Mouse (Mus musculus) forelimb bud, embryonic 11.5 days (tissue): Measurements from ENCODE around the gene Tecpr2.
"Not testable (repeated sequence)": the region's sequence is repeated elsewhere in the genome, so short reads cannot be mapped to it uniquely, and the experiment has no call there.

ENCODE experiments used
- DNase-seq: peaks from one replicate; pipeline ENCODE4 v3.0.0-alpha.2; 2012; ENCODE audit warnings: low read depth, low spot score

The Tecpr2 gene

DNA sequence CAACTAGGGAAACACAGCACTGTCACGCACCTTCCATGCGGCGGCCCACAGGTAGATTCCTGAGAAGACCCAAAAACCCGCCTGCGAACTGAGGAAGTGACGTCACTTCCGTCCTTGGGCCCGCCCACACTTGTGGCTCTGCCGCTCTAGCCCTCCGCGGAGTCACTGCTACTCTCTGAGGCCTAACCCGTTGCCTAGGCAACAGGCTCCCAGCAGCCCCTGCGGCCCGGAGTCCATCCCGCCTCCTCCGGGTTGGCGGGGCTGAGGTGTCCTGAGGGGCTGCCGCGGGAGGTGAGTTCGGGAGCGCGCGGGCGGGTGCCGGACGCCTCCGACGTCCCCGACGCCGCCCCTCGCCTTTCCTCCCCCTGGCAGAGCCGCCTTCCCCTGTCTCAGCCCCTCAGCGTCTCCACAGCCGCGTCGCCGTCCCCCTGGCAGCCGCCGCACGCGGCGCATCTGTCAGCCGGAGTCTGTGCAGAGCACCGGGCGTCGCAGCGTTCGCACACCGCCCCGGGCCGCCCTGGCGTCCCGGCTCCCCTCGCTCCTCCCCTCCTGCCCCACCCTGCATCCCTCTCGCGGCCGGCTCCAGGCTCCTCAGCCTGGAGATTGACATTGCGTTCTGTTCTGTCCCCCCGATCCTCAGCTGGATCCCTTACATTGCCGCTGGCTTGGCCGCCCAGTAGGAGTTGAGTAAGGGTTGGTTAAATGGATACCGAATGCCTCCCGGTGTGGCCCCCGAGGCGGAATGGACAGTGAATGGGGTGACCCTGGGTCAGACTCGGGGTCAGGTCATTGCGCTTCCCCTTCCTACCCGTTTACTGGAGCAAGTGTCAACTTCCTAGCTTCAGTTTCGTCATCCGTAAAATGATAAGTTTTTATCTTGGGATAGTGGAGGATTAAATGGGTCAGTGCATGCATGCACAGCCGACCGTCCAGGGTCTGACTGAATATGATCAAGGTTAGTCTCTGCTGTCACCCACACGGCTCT is at the start of gene Tecpr2, which contains the start of gene Cinp:
Gene Tecpr2, plus strand, starts transcription at position 229 of the 985 bp plus-strand sequence.
Gene Cinp, minus strand, starts transcription at position 110 of the 985 bp plus-strand sequence.
- peak; percentile 98 for DNase-seq

DNA sequence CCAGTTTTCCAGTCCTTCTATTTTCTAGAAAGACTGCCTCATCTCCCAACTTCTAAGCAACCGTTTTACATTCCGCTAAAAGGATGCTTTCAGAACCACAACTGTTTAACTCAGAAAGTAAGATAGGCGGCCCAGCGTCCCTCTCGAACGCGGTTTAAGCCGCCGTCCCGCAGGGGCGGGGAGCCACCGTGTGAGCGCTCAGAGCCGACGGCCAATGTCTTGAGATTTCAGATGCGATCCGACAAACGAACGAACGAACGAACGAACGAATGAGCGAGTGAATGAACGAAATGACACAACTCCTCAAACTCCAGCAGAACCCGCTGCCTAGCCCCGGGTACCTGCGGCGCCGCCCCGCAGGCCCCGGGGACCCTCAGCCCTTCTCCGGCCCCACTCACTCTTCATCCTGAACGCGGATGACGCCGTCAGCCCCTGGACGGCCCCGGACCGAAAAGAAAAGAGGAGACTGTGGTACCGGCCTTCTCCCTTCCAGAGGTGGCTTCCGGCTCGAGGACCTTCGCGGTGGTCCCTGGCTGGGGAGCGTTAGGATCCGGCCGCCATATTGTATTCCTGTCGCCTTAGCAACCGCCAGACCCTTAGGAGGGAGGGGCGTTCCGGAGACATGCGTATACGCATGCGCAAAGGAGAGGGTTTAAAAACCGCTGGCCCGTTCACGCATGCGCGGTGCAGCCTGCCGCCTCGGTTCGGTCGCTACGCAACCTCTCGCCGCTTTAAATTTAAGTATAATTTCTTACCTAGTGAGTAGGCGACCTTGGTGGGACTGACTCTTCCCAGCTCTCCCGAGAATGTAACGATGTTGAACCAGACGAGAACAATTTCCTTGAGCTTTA is 48.5 kb upstream of the Tecpr2 start, which contains the start of gene Mok:
Gene Mok, minus strand, starts transcription at position 592 of the 851 bp plus-strand sequence.
- DNase-seq, result peak; percentile 98

DNA sequence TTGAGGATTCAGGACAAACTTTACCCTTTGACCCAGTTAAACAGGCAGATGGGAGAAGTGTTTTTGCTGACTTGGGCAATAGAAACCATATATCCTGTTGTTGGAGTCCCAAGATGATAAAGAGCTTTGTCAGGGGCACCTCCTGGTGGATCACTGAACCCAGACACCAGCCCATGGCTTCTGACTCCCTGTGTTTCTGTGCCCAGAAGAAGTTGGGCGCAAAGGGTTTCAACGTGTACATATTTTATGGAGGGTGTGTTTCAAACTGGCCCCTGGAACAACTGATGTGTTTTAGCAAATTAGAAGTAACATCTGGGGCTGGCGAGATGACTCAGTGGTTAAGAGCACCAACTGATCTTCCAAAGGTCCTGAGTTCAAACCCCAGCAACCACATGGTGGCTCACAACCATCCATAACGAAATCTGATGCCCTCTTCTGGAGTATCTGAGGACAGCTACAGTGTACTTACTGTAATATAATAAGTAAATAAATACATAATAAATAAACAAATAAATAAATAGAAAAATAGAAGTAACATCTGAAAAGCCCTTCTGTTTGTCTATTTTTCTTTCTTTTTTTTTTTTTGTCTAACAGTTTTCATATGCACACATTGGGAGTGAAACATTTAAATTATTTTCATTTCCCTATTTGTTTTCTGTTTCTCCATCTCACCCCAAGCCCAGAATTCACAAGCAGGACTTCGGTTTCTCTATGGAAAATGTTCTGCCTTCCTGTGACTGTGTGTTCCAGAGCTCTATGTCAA is 47.2 kb upstream of the Tecpr2 start:
- no peak for DNase-seq

DNA sequence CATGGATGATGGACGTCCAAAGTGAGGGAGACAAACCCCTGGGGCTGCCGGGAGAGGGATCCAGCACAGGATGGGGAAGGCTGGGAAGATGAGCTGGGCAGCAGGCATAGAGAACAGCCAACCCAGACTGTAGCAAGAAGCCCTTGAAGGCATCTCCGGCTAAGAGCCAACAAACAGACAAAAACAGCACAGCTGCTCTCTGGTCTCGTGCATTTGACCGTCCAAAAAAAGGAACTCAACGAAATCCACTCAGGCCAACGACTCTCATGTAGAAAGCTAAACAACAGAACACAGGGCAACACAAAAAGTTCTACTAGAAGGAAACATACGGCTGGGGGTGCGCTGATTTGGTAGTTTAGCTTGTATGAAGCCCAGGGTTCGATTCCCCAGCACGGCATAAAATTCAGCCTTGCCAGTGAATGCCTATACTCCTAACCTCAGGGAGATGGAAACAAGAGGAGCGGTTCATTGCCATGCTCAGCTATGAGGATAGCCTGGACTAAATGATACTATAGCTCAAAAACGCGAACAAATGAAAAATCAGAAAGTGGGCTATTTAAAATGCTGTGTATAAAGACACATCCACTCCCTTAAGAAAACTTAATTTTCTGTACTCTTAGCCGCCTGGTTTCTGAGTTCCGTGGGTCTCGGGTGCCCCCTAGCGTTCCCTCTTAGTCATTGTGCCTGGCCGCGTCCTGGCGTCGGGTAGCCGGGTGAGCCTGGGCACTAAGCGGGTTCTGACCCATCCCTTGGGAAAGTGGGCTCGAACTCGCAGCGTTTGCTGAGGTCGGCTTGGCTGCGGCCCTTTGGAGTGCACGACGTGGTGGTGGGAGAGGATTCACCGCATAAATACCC is 45.6 kb upstream of the Tecpr2 start:
- peak; percentile 79 for DNase-seq

DNA sequence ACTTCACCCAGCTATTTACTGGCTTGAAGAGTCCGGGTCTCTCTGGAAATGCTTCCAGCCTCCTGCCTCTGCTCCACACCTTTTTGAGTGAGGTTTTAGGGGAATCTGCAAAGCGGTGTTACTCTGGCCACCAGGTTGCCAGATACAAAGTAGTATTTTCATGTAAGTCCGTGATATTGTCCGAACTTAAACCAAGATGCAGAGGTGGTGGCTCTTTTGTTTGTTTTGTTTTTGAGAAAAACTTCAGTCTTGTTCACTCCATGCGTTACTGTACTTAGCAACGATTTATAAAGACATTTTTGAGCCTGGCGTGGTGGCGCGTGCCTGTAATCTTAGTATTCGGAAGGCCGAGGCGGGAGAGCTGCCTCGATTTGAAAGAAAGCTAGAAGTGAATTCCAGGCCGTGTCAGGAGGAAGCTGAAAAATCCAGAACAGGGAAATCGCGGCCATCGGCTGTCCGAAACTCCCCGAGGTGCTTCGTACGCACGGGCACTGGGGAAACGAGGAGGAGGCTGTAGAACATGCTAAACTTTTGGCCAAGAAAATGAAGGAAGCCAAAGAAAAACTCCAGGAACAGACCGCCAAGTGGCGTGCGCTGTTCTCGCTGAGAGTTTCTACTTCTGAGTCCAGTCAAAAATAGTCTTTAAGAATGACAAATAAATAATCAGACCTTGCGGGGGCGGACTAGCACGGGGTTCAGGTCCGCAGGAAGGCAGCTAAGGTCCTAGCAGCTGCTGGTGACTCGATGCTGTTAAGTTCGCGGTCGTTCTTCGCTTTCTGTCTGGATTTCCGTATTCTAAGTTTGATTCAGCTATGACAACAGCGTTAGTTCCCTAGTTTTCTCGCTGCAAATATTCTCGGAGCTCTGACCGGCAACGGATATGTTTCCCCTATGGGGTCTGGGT is 44.6 kb upstream of the Tecpr2 start:
- no peak for DNase-seq

DNA sequence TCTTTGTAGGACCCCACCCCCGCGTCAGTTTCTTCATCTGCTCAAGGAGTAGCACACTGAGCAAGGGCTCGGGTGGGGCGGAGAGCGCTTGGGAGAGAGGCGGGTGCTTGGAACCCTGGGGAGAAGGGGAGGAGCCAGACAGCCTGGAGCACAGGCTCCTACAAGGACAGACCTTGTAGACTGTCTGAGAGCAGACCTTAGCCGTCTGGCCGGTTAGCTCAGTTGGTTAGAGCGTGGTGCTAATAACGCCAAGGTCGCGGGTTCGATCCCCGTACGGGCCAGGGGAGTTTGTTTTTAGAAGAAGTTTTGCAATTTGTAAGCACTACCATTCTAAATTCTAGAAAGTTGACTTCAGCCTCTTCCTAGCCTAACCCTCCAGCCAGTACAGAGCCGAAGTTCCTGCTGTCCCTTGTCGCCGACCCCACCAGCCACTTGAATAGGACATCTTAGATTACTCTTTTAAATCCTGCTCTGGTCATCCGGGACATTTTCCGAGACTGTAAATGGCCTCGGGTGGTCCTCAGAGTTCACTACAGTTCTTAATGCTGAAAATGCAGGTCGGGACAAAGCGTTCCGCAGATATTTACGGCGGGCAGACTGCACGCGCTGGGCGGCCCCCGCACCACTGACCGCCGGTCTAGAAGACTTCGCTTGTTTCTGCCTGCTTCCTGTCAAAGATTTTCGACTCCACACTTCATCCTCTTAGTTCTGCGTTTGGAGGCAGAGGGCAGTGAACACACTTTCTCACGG is 43.8 kb upstream of the Tecpr2 start:
- peak; percentile 93 for DNase-seq

DNA sequence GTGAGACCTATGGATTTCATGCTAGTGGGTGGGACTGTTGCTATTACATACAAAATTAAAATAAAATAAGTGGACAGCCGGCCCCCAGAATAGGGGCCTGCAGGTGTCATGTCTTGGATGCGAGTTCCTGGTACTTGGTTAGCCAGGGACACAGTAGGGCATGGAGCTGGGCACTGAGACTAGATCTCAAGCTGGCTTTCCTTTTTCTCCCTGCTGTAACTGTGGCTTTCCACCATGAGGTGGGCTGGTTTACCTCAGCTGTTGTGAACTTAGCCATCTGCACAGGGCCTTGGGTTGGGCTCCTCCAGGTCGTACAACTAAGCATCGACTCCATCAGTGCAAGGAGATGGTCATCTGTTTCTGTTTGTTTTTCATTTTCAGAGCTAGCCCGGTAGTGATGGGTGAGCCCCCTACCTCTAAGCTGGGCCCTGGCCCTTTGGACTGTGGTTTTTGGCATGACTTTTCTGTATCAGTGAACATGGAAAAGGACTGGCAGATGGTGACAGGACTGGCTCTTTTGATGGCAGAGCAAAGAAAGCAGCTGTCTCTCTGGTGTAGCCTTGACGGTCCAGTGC is 42.8 kb upstream of the Tecpr2 start:
- no peak for DNase-seq

DNA sequence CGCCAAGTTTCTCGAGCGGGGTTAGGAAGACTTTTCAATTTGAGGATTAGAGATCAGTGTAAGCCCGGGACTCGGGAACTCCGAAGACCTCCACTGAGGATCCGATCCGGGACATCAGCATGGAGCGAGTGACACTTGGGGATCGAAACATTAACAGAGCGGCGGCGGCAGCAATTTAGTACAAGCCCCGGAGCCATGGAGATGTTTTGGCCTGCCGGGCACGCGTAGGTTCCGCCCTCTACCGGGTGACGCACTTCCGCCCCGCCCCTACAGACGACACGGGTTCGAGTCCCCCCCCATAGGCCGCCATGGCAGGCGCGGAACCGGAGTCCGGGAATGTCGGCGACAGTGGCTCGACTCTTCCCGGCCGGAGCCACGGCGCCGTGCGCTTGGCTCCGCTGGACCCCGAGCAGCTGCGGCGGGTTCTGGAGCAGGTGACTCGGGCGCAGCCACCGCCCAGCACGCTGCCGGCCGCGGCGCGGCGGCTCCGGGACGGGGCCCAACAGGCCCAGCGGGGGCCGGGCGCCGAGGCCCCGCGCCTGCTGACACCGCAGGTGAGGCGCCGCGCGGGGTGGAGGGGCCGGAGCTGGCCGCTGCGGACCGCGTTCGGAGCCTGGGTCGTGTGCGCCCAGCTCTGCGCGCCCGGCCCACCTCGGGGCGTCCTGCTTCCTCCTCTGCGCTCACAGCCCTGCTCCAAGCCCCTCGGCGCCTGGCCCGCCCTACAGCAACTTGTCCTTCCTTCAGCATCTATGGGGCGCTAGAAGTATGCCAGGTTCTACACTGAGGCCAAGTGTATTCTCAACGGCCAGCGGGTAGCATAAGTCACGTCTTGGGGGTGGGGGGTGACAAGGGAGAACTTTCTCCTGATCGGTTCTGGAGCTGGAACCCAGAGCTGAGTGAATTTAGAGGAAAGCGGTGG is 38.8 kb upstream of the Tecpr2 start, which contains the start of gene Zfp839:
Gene Zfp839, plus strand, starts transcription at position 244 of the 919 bp plus-strand sequence.
- peak; percentile 76 for DNase-seq

DNA sequence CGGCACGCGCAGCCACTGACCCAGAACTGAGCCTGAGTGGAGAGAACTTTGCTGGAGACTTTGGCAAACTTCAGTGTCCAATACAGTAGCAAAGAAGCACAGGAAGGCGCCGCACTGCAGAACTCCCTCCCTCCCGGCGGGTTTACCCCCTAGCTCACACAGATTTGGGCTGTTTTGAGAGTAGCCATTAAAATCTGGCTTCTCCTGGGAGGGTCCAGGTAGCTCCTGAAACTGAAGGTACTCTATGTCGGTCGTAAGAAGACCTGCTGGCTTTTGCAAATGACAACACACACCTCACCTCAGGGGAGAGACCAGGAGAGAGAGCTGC is 38.2 kb upstream of the Tecpr2 start:
- no peak for DNase-seq

DNA sequence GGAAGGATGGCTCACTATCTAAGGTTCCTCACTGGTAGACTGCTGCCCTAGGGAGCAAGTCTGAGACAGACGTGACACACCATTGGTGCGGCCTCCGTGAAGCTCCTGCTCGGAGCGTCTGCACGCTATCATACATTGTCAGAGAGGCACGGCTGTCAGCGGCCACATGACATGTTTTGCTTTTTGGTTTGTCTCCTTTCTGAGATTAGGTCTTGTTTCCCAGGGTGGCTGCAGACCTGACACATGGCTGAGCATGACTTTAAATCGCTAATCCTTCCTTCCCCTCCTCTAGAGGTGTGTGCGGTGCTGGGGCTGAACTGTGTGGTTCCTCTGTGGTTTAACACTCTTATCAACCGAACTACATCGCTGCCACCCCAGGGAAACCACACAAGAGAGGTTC is 37.6 kb upstream of the Tecpr2 start:
- no peak for DNase-seq

DNA sequence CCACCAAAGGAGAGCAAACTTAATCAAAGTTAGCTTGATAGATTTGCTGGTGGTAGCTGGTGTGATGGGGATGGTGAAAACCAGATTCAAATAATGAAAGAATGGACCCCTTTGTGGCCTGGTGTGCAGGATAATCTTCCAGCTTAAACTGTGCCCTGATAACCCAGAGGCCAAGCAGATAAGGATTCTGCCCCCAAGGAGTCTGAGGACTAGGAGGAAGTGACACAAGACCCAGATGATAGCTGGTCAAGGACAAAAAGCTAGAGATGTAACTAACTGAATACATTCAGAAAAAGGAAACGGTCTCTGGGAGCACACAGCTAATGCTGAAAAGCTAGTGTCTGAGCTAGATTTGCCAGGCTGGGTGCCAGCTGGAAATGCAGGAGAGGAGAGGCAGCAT is 37.1 kb upstream of the Tecpr2 start:
- no peak for DNase-seq

DNA sequence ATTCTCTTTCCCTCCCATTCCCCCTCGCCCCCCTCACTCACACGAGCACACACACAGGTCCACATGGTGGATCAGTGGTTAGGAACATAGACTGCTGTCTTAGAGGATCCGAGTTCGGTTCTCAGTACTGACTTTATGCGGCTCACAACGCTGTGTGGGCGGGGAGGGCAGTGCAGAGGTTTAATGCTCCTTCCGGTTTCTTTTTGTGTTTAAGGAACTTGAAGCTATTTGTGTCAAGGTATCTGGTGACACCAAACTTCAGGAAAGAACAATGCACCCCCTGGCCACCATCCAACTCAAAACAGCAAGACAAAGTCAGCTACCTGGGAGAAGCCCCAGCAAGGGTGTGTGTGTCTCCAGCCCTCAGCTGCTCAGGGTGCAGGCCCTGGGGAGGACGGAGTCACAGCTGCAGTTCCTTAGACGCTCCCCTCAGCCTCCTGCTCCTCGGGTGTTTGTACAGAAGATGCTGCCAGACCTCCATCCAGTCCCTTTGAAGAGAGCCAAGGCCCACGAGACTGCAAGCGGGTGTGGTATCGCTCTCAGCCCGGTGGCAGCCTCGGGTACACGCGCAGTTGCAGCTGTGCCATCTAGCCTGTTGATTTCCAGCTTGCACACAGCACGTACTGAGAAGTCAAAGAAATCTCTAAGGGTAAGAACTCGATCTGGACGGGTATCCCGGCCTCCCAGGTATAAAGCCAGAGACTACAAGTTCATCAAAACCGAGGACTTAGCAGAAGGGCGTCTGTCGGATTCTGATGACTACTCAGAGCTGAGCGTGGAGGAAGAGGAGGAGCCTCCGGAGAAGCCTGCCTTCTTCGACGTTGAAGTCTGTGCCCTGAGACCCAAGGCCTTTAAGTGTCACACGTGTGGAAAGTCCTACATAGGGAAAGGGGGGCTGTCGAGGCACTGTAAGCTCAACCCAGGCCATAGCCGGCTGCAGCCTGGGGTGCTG is 34.0 kb upstream of the Tecpr2 start:
- DNase-seq, result no peak

DNA sequence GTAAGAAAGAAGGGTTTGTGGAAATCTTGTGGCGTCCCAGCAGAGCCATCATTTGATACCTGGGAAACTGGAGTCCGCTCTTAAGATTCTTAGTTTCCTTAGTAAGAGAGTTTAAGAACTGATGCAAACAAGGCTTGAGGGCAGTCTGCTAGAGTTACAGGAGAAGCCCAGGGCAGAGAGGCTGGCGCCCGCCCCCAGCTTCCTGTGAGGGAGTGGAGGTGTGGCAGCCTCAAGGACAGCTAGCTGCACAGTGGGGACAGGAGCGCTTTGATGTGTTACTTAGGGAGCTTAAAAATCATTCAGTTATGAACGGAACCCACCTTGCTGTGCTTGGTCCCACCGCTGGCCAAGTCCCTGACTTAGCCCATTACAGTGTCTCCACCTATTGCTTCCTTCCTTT is 31.9 kb upstream of the Tecpr2 start:
- DNase-seq, result no peak

DNA sequence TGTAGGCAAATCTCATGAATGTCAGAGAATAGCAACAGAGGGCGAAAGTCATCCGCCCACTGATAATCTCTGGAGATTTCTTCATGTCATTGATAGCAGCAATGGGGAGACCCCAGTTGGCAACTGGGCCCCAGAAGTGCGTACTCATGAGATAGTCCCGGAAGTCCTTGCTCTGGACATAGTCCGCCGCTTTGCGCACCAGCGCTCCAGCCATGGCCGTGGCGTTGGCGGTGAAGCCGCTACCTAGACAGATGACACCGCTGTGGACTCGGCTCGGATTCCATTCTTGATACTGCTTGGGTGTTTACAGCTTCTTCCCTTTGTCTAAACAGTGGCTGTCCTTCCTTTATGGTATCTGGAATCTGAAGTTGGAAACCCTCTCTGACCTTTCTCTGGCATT is 30.4 kb upstream of the Tecpr2 start:
- DNase-seq, result not testable (repeated sequence)

DNA sequence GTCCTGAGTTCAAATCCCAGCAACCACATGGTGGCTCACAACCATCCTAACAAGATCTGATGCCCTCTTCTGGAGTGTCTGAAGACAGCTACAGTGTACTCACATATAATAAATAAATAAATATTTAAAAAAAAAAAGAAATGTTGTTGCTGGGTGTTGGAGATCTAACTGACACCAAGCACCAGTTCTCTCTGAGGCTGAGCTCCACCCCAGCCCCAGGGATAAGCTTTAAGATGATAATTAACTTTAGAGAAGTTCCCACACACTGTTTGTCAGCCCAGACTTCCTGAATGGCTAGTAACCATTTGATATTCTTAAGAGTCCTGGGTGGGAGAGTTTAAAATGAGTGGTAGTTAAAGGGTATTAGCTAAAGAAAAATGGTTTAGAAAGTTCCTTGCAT is 28.8 kb upstream of the Tecpr2 start:
- DNase-seq, result no peak

DNA sequence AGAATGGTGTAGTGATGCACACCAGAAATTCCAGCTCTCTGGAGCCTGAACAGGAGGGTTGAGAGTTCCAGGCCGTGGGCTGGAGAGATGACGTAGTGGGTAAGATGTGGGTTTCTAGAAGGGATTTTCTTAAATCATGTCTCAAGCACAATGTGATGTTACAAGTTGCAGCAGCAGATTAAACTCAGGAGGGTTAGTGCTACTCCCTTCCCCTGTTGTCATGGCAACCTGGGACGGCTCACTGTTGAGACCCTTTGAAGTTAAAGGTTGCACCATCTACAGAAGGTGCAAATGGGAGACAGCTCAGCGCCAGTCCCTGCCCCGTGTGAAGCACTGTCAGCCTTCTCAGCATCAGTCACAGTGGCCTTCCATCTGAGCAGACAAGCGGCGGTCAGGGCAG is 27.8 kb upstream of the Tecpr2 start:
- DNase-seq, result peak; percentile 47
